Mouse (Mus musculus): ENCODE results near the gene Suv39h1.
"Not testable (repeated sequence)": the region's sequence is repeated elsewhere in the genome, so short reads cannot be mapped to it uniquely, and the experiment has no call there.

Suv39h1 gene

DNA sequence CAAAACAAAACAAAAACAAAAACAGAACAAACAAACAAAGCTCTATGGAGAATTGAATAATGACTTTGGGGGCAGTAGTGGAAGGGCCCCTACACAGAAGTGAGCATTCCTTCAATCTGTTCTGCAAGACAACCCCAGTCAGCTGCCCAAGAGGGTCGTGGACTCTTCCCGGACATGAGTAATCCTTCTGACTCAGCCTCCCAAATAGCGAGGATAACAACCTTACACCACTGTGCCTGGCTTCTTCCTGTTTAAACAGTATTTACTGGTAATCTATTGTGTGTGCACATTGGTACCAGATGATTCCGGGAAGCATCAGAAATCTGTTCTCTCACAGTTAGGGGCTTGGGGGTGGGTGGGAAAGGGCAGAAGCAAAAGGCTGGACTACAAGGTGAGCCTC, 47.7 kb downstream of the Suv39h1 start:
- peak; percentile 50 for DNase-seq (ENCODE audit: low read depth)

DNA sequence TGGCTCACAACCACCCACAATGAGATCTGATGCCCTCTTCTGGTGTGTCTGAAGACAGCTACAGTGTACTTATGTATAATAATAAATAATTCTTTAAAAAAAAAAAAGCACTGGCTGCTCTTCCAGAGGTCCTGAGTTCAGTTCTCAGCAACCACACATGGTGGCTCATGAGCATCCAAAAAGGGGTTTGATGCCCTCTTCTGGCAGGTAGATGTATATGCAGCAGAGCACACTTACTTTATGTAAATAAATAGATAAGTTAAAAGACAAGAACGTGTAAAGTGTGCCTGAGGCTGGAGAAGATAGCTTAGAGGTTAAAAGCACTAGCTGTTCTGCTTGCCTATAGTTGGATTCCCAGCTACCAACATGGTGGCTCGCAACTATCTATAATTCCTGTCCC, 49.8 kb downstream of the Suv39h1 start:
- DNase-seq (ENCODE audit: low read depth) = no peak

DNA sequence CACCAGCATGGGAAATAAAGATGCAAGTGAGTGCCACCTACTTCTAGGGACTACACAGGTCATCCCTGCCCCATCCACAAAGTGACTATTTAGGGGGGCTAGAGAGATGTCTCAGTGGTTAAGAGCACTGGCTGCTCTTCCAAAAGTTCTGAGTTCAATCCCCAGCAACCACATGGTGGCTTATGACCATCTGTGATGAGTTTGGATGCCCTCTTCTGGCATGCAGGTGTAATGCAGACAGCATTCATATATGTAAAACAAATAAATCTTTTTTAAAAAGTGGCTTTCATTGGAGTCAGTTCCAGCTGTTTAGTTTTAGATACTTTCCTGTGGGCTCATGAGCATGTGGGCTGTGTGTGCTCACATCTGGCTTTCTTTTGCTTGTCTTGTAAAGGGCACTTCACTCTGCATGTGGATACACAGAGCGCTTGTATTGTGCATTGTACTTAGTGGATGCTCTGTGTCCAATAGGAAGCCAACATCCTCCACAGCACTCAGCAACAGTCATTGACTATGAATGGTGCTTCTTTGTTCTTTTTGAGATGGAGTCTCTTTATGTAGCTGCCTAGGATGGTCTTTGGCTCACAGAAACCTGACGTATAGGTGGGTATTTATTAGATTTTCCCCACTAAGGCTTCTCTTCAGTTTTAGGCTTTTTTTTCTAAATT, 54.3 kb downstream of the Suv39h1 start:
- DNase-seq (ENCODE audit: low read depth) = peak; percentile 40

DNA sequence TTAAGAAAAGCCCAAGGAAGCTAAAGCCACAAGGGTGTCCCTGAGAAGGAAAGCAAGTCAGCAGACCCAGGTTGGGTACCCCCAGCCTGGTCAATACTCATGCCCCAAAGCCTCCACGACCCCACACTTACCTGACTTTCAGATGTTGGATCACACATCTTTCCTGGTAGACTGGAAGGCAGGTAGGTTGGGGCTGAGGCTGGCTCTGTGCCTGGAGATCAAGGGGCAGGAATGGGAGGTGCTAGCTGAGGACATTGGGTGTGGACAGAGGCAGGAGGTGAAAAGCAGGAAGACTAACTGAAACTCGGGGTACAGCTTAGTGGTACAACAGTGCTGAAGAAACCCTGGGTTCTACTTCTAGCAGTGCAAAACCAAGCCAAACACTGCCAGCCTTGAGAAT, 56.3 kb downstream of the Suv39h1 start, which contains the start of gene Glod5:
Gene Glod5, minus strand, starts transcription at position 207 of the 400 bp plus-strand sequence.
- no peak for DNase-seq (ENCODE audit: low read depth)

GRCm38 (mm10) chrX:8017142-8017541, 57.4 kb downstream of the Suv39h1 start:
- peak; percentile 77 for DNase-seq (ENCODE audit: low read depth)

DNA sequence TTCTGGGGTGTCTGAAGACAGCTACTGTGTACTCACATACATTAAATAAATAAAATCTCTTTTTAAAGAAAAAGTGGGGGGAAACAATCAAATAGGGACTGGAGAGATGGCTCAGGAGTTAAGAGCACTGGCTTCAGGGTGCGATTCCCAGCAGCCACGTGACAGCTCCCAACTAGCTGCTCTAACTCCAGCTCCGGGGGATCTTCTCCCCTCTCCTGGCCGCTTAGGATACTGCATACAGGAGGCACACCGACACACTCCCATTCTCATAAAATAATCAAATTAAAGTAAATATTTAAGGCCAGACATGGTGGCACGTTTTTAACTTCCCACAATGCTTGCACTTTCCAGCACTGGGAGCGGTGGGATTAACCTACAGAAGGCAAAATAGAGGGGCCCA, 58.9 kb downstream of the Suv39h1 start:
- DNase-seq (ENCODE audit: low read depth) = not testable (repeated sequence)

DNA sequence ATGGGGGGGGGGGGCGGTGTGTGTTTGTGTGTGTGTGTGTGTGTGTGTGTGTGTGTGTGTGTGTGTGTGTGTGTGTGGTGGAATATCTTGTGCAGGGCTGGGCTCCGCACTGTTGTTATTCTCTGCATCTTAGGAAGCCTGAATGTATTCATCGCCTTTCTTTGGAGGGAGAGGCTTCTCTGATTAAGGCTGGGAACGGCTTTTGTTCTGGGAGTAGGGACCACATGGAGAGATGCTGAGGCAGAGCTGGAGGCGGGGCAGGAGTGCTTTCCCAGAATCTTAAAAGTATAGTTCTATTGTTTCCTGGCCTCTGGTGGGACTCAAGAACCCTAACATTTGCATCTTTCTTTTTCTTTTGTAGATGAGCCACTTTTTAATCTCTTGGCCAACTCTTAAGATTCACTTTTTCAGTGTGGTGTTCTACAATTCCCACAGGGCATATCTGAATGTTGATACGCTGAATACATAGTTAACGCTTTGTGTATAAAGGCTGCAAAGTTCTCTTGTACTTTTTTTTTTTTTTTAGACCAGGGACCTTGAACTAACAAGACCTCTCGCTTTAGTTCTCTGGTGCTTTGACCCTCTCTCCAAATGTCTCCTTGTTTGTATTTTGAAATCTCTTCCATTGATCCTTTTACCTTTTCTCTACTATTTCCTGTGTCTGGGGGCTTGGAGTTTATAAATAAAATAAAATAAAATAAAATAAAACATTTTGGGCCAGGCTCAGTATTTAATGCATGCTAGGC, 60.8 kb downstream of the Suv39h1 start:
- no peak for DNase-seq (ENCODE audit: low read depth)

DNA sequence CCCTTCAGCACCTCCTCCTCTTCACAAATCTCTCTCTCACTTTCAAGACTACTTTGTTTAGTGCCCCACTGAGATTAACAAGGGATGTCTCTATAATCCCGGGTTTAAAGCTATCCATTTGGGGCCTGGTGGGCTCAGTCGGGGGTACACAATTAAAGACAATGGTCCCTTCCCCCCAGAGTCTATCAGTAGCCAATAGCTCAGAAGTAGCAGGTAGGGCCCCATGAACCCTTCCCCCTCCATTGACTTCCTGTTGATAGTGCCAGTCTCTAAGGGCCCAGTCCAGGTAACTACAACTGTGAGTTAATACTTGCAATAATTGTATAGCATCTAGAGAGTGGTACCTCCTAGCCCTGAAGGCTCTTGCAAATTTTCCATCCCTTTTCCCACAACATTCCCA, 61.4 kb downstream of the Suv39h1 start:
- no peak for DNase-seq (ENCODE audit: low read depth)

Measured in NIH3T3 (cell line).